Mouse (Mus musculus) frontal cortex, adult (tissue): ENCODE results near the gene Nuak1.

Experiments
- ATAC-seq: cut with Nextera tagmentation; 2 replicates; pipeline ENCODE4 v1.9.2; 2017; ENCODE audit warnings: mild to moderate bottlenecking, moderate library complexity, mixed read lengths; ENCODE audit not compliant: low TSS enrichment

Nuak1 gene

DNA sequence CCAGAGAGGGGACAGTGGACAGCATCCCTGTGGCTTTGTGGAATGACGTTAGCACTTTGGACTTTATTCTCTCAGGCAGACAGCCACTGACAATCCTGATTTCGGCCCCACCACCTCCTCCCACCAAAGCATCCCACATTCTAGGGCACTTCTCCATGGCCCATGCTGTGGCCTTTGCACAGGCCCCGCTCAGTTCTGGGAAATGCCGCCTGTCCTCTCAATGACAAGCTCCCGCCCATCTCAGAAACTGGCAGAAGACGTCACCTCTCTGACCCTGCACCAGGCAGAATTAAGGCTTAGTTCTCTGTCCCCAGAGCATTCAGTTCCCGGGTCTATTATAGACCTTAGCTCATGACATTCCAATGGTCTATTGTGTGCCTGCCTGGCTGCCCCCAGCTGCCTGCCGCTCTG lies 7.0 kb upstream of the Nuak1 start:
- ATAC-seq: no peak

GRCm38 (mm10) chr10:84446661-84447060 lies 6.3 kb upstream of the Nuak1 start:
- no peak for ATAC-seq

DNA sequence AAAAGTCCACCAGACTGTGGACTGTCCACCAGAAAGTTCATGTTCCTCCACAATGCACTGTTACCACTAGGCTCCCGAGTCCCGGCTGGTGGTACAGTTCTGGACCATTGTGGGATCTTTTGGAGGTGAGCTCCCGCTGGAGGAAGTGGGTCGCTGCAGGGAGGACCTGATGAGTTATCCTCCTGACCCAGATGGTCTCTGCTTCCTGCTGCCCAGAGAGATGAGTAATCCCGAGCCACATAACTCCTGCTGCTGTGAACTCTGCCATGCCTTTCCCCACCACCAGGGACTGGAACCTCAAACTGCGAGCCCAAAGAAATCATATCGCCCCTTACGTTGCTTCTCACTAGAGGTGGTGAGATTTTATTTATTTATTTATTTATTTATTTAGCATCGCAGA lies 4.0 kb upstream of the Nuak1 start:
- ATAC-seq: no peak

- no peak for ATAC-seq
Measured at GRCm38 (mm10) chr10:84441846-84442245, 1.4 kb upstream of the Nuak1 start.

GRCm38 (mm10) chr10:84441434-84441785 lies 1.0 kb upstream of the Nuak1 start:
- ATAC-seq: no peak

- ATAC-seq: peak; percentile 2; the same call in 1 of the 2 replicates
Measured at GRCm38 (mm10) chr10:84440181-84440540, 236 bp downstream of the Nuak1 start.

DNA sequence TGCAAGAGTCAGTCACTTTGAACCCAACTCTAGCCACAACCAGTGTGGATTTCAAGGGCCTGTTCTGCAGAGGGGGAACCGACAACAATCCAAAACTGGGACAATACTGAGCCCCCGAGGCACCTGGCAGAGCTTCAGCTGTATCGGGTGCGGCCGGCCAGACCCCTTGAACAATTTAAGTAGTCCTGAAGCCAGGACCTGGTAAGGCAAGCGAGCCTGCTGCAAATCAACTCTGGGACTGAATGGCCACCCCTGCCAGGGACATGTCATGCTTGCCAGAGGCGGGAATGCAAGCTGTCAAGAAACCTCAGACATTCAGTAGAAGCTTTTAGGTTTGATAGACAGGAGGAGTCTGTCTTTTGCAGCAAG lies 1.2 kb downstream of the Nuak1 start:
- ATAC-seq: no peak

GRCm38 (mm10) chr10:84438466-84439227 lies 1.8 kb downstream of the Nuak1 start:
- no peak for ATAC-seq

- peak; percentile 62 for ATAC-seq
Measured at GRCm38 (mm10) chr10:84438049-84438422, 2.4 kb downstream of the Nuak1 start.

GRCm38 (mm10) chr10:84437166-84438048 lies 3.0 kb downstream of the Nuak1 start:
- ATAC-seq: no peak

DNA sequence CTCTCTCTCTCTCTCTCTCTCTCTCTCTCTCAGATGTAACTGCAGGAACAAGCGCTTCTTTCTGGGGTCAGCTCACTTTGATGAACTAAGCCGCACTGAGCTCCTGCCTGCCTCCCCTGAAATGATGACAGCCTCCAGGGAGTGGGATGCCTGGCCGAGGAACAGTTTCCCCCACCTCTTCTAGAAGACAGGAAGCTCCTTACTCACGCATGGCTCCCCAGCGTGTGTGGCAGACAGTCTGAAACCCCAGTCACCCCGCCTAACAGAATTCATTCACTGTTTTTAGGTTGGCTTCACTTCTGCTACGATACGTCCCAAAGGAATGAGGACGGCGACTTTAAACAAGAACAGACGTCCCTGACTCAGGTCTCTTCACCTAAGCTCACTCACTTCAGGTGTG lies 4.5 kb downstream of the Nuak1 start:
- no peak for ATAC-seq

GRCm38 (mm10) chr10:84433193-84433801 lies 7.1 kb downstream of the Nuak1 start:
- ATAC-seq: no peak

DNA sequence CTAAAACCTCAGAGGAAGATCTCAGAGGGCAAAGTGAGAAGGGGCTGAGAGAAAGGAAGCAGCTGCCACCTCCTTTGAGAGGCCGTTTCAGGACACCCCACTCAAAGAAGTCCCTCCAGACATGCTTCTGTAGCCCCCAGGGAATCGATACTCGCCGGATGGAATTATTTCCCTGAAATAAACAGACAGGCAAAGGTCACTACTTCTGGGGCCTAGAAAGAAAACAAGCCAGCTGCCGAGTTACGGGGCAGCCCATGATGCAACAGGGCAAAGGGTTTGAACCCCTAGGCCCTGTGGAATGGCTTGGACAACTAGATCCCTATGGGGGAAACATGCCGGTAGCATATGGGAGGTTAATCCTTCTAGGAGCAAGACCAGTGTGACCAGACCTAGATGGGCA lies 16.0 kb downstream of the Nuak1 start:
- ATAC-seq: no peak

DNA sequence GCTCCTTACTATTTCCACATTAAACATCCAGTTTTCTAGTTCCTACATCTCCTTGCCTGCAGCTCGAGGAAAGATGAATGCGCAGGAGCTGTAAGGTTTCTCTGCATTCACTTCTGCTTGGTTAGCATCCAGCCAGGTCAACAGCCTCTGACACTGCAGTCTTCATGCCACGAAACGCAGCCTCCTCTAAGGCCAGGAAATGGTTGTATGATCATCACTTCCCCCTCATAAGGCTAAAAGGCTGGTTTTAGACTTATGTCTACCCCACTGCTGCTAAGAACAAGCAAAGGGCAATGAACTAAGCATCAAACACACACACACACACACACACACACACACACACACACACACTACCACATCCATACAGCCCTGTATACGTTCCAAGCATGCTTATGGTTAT lies 16.5 kb downstream of the Nuak1 start:
- ATAC-seq: no peak

GRCm38 (mm10) chr10:84420589-84420988 lies 19.8 kb downstream of the Nuak1 start:
- peak; percentile 42 for ATAC-seq

GRCm38 (mm10) chr10:84418421-84418820 lies 22.0 kb downstream of the Nuak1 start:
- ATAC-seq: no peak

DNA sequence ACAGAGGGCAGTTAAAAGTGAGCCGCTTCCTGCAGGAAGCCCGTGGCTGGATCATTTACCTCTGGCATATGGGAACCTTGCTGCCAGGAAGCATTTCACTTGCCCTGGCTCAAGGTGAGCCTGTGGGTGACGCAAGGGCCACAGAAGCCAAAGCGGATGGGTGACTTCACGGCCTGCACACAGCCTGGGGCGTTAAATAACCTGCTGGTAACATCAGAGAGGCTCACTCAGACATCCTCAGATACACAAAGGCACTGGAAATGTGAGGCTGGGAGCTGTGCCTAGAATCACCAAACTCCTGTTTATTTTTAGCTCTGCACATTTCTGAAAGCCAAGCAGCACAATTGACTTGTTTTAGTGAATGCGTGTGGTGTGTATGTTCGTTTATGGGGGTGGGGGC lies 23.6 kb downstream of the Nuak1 start:
- ATAC-seq: peak; percentile 58

DNA sequence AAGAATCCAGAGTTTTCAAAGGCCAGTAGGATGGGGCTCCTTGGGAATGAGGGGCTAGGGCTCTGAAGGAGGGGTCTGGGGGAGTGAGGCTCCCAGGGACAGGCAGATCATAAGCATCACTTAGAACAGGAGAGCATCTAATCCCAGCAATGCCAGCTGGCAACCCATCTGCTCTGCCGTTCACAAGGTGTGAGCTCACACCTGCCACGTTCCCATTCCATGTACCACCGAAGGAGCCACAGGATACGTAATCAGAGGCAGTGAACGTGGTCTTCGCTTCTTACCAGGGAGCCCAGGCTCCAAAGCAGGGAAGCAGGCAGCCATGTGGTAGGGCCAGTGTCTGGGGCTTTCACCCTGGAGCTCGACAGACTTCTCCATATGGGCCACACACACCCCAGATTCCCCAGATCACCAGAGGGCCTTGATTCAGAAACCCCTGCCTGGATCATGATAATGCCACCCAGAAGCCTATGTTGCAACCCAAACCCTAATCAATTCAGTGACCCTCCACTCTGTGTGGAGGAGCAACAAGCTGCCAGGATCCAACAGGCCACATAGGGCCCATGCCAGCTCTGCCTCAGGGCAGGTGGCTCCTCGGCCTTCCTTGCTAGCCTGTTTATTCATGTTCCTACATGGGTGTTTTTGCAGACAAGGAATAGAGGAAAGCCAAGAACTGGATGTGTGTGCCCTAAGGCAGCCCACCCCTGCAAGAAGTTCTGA lies 25.3 kb downstream of the Nuak1 start:
- ATAC-seq: no peak

DNA sequence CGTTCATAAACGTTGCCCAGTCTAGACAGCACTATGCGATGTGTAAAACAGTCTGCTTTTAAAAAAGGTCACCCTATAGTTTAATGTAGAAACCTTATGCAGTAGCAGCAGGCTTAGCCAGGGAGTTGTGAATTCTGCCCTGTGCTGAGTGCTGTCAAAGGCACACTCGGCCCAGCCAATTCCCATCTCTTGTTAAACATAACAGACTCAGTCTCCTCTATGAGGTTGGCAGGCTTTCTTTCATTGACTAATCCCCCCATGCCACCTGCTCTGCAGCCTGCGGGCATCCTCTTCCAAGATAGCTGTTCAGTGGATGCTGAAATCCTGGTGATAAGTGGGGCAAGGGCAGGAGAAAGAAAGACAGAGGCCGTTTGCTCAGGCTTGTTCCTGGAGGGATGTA lies 27.1 kb downstream of the Nuak1 start:
- ATAC-seq: no peak

DNA sequence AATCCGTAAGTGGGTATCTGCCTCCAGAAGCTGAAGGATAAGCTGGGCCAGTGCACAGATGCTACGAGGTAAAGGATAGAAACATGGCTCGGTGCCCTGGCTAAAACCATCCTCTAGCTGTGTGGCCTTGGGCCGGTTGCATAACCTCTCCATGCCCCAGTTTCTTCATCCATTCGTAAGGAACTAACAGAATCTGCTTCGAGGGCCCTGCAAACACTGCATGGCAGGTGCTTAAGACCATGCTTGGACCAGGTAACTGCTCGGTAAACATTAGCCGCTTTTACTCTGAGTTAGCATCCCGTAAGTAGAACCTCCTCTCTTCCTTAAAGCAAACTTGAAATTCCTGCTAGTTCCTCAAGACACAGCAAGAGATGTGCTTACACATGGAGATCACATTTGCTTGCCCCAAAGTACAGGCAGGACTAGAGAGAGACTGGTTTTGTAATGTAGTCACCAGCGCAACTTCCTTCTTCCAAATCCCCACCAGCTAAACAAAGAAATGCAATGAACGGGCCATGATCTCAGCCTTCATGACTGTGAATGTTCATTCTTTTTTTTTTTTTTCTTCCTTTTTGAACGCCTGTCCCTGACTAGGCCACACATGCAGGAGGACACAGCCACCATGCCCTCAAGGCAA lies 28.0 kb downstream of the Nuak1 start:
- peak; percentile 11 for ATAC-seq
